Comparison of ENCODE assay signal across 8 mouse cellular contexts in genomic region chr13:111869771-111870437, GRCm38 (mm10).
DNase-seq lines count a peak whose midpoint lies in the region; ATAC-seq and TF ChIP-seq lines count a peak whose summit lies in the region.
"Had no signal": no experiment of that assay in that cellular context is flagged by ENCODE, and none has a peak within 500 bp of the region (broad histone marks: within the 10 kb centered on the region; RNA-seq: fewer than 3 reads in every experiment).

No protein-coding gene starts in this region.

- no peaks in the 10 kb centered on the region for H3K9me3 ChIP-seq in MEL (replicated peaks; ENCODE audit: insufficient read depth, low read length)
- H3K9me3 ChIP-seq in hindbrain, embryonic 14.5 days (ENCODE audit: control insufficient read depth, low read length), result no peaks in the 10 kb centered on the region
- H3K9me3 ChIP-seq in kidney, embryonic 16.5 days (ENCODE audit: low read length), result peaks cover 4% of the 10 kb centered on the region; the same call in 1 of the 2 replicates

- peak; percentile 54; the same call in 1 of the 2 replicates for ATAC-seq in hindbrain, embryonic 14.5 days (ENCODE audit: low FRiP score)
- peak; percentile 62 for ATAC-seq in megakaryocyte progenitor cell, adult 5-6 weeks (replicated peaks; ENCODE audit: poor library complexity)
- no peak for ATAC-seq in kidney, embryonic 16.5 days (ENCODE audit: low FRiP score, low TSS enrichment)
- no peak for ATAC-seq in CD4-positive, CD25-positive, alpha-beta regulatory T cell, adult 4 months

- no peak for TF ChIP-seq CTCF in MEL (IDR thresholded peaks at IDR 0.05 in 2 of 3, conservative IDR thresholded peaks at IDR 0.05 in 1 of 3; ENCODE audit: control insufficient read depth in 1 of 3, insufficient read depth in 1 of 3, low read depth in 2 of 3, low read length in 3 of 3, poor library complexity in 1 of 3, severe bottlenecking in 1 of 3)

- no peaks in the 10 kb centered on the region for H3K36me3 ChIP-seq in MEL (ENCODE audit: control insufficient read depth in 1 of 2, insufficient read depth in 2 of 2, low read length in 2 of 2)
- no peaks in the 10 kb centered on the region for H3K36me3 ChIP-seq in hindbrain, embryonic 14.5 days (replicated peaks; ENCODE audit: control insufficient read depth, insufficient read depth)
- H3K36me3 ChIP-seq in kidney, embryonic 16.5 days (ENCODE audit: insufficient read depth, low read length), result no peaks in the 10 kb centered on the region

- DNase-seq in MEL (ENCODE audit: low read depth, low spot score), result peak; percentile 21
- DNase-seq in Muller cell, postnatal 12 days (ENCODE audit: inconsistent ontology term), result peak; percentile 69
- peak; percentile 35 for DNase-seq in hindbrain, embryonic 14.5 days (ENCODE audit: low spot score)
- DNase-seq in ovary, postnatal 10 days (ENCODE audit: low spot score), result no peak

- no peaks in the 10 kb centered on the region for H3K79me2 ChIP-seq in MEL (ENCODE audit: control insufficient read depth, insufficient read depth, low read length, poor library complexity)

- no peak overlapping the region for H3K27ac ChIP-seq in MEL (ENCODE audit: control insufficient read depth, low read depth, low read length)
- peak overlapping the region; percentile 54 for H3K27ac ChIP-seq in hindbrain, embryonic 14.5 days
- H3K27ac ChIP-seq in kidney, embryonic 16.5 days (ENCODE audit: low read length), result no peak overlapping the region
- H3K27ac ChIP-seq: kidney, postnatal 0 days had no signal

- TF ChIP-seq RAD21 in MEL (IDR thresholded peaks at IDR 0.05; ENCODE audit: low read depth, low read length), result no peak

- no peak for TF ChIP-seq EP300 in MEL (IDR thresholded peaks at IDR 0.05; ENCODE audit: low read depth in 1 of 2, low read length in 2 of 2)

- H3K27me3 ChIP-seq in MEL (ENCODE audit: control insufficient read depth in 1 of 2, insufficient read depth in 2 of 2, low read length in 2 of 2), result no peaks in the 10 kb centered on the region
- H3K27me3 ChIP-seq in hindbrain, embryonic 14.5 days (ENCODE audit: control insufficient read depth, insufficient read depth, low read length), result no peaks in the 10 kb centered on the region
- no peaks in the 10 kb centered on the region for H3K27me3 ChIP-seq in kidney, embryonic 16.5 days (ENCODE audit: insufficient read depth, low read length)

- no peak overlapping the region for H3K4me3 ChIP-seq in MEL (ENCODE audit: control insufficient read depth in 1 of 2, insufficient read depth in 1 of 2, low read depth in 2 of 2, low read length in 2 of 2)
- no peak overlapping the region for H3K4me3 ChIP-seq in hindbrain, embryonic 14.5 days (replicated peaks; ENCODE audit: low read length)
- no peak overlapping the region for H3K4me3 ChIP-seq in kidney, embryonic 16.5 days (ENCODE audit: low read length)

- H3K9ac ChIP-seq in MEL (ENCODE audit: control insufficient read depth, low read depth, low read length, poor library complexity, severe bottlenecking), result no peak overlapping the region
- H3K9ac ChIP-seq in hindbrain, embryonic 14.5 days, result no peak overlapping the region
- no peak overlapping the region; the same call in 1 of the 2 replicates for H3K9ac ChIP-seq in kidney, embryonic 16.5 days (replicated peaks; ENCODE audit: low read length)

- WGBS in hindbrain, embryonic 14.5 days, result 36% methylated on average over 17 of the region's 17 CpGs
- WGBS in kidney, embryonic 16.5 days, result 40% methylated on average over 17 of the region's 17 CpGs

- TF ChIP-seq POLR2A in MEL (IDR thresholded peaks at IDR 0.05; ENCODE audit: control insufficient read depth in 1 of 2, insufficient read depth in 1 of 2, low read depth in 1 of 2, low read length in 2 of 2, poor library complexity in 1 of 2), result no peak

- no peaks in the 10 kb centered on the region for H3K4me1 ChIP-seq in MEL (ENCODE audit: control insufficient read depth in 1 of 2, insufficient read depth in 2 of 2, low read length in 2 of 2)
- peaks cover 16% of the 10 kb centered on the region; the same call in 1 of the 2 replicates for H3K4me1 ChIP-seq in hindbrain, embryonic 14.5 days (replicated peaks; ENCODE audit: control insufficient read depth, insufficient read depth, low read length)
- H3K4me1 ChIP-seq in kidney, embryonic 16.5 days (ENCODE audit: insufficient read depth, low read length), result peaks cover 17% of the 10 kb centered on the region

- H3K4me2 ChIP-seq in hindbrain, embryonic 14.5 days (replicated peaks), result peak overlapping the region; percentile 15; the same call in 1 of the 2 replicates
- no peak overlapping the region for H3K4me2 ChIP-seq in kidney, embryonic 16.5 days (replicated peaks; ENCODE audit: low read depth, low read length)

TF ChIP-seq in MEL, 35 proteins besides CTCF, POLR2A, EP300 and RAD21:
- TF ChIP-seq ZNF384 (IDR thresholded peaks at IDR 0.05; ENCODE audit: low read depth, low read length) (no peak), TAL1 (IDR thresholded peaks at IDR 0.05; ENCODE audit: low read length) (0 out of 2 replicates have a peak, but pooled peaks have one; percentile 32)

Comparison
In these comparisons a context has a peak if more than half of its experiments do, and no peak if none do; other contexts are left out.
1. ATAC-seq: peak in hindbrain, embryonic 14.5 days (single experiment) and megakaryocyte progenitor cell, adult 5-6 weeks (single experiment); none in kidney, embryonic 16.5 days (single experiment) and CD4-positive, CD25-positive, alpha-beta regulatory T cell, adult 4 months (single experiment).